Mouse (Mus musculus): Measurements from ENCODE around the gene D8Ertd738e.

DNA sequence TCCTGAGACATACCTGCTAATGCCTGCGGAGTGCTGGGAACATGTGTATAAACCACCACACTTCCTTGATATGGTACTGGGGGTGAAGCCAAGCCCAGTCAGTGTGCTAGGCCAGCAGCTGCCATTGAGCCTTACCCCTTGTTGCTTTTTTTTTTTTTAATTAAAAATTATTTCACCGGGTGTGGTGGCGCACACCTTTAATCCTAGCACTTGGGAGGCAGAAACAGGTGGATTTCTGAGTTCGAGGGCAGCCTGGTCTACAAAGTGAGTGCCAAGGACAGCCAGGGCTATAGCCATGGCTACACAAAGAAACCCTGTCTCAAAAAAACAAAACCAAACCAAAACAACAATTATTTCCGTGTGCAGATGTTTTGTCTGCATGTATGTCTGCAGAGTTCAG lies 44.4 kb downstream of the D8Ertd738e start:
- TF ChIP-seq GATA1 (IDR thresholded peaks at IDR 0.05; ENCODE audit: low read length) (no peak), TAL1 (IDR thresholded peaks at IDR 0.05; ENCODE audit: low read length) (no peak)
